Mouse (Mus musculus) embryo, embryonic 11.5 days (tissue): ENCODE measurements around the gene Tcaim.
"Not testable (repeated sequence)": the region's sequence is repeated elsewhere in the genome, so short reads cannot be mapped to it uniquely, and the experiment has no call there.

ENCODE experiments used
- DNase-seq: peaks from one replicate; pipeline ENCODE4 v3.0.0-alpha.2; 2012; ENCODE audit warnings: low read depth, low spot score

Tcaim gene

DNA sequence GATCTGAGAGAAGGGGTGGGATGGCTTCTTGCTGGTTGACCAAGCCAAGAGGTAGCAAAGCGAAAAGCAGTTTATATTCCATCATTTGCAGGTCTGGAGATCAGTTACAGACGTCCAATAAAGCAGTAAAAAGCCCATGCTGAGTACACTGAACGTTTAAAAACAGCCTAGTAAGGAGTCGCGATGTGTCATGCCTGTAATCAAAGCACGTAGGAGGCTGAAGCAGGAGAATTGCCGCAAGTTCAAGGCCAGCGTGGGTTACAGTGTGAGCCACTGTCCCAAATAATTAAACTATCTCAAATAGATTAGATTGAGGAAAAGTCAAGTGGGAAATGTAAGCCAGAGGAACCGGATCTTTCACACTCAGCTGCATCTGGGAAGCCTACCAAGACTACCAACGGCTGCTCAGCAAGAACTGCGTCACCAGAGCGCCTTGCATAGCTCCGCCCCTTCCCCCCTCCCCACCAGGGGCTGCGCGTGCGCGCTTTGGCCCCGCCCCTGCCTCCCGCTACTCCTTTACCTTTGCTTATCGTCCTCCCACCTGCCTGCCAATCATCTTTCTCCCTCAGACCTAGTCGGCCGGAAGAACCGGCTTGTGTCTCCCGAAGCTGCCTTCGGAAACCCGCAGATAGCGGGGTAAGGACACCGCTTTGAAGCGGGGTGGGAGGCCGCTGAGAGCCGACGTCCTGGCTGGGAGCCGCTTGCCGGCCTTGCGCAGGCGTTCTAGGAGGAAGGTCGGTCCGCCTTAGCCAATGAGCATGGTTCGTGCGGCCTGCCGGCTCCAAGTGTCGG is at the start of gene Tcaim:
Gene Tcaim (plus strand): TSS at position 487 of the 792 bp plus-strand sequence.
- peak; percentile 89 for DNase-seq

- no peak for DNase-seq
Observed at GRCm38 (mm10) chr9:122757614-122758013, 47.7 kb upstream of the Tcaim start.

GRCm38 (mm10) chr9:122760111-122760510 is 45.2 kb upstream of the Tcaim start:
- DNase-seq = no peak

DNA sequence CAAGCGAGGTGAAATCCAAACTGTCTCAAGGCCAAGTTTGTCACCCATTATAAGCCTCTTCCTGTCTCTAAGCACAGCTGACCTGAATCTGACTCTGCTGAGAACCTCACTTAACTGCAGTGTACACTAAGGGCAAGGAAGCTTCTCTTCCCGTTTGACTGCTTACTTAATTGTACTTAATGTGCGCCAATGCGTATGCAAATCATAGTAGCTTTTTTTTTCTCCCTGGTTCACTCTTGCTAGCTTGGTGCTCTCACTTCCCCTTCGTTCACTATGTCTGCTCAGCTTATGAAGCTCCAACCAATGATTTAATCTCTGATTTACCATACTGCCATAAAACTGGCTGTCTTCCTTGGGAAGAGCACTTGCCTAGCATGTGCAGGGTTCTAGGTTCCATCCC is 20.1 kb upstream of the Tcaim start:
- DNase-seq = no peak

DNA sequence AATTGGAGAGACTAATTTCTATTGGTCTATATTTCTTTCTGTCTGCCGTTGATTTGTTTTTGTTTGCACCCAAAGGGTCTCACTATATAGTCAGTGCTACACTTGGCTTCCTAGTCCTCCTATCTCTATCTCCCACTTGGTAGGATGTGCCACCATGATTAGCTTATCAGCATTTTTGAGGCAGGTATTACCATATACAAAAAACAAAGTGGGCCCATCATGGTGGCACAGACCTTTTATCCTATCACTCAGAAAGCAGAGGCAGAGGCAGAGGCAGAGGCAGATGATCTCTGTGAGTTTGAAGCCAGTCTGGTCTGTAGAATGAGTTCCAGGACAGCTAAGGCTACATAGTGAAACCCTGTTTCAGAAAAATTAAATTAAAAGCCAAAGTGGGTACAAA is 18.8 kb upstream of the Tcaim start:
- no peak for DNase-seq

- no peak for DNase-seq
Observed at GRCm38 (mm10) chr9:122805845-122806341, 554 bp downstream of the Tcaim start.

- DNase-seq = no peak
Observed at GRCm38 (mm10) chr9:122807186-122807585, 1.8 kb downstream of the Tcaim start.

DNA sequence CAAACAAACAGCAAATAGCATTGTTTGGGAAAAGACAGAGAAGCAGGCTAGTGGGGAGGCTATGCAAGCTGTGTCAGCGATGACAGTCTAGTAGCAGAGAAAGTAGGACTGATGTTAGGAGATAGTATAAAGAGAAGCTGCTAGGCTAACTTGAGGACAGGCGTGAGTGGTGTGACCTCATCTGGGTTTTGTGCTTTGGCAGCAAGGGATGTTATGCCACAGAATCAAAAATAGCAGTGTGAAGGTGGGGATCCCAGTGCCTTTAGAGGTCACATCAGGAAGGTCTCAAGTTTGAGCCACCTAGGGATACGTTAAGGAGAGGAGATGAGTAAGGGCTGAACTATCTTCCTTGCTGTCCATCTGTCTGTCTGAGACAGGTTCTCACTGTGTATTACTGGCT is 4.9 kb downstream of the Tcaim start:
- DNase-seq = no peak

- DNase-seq = no peak
Observed at GRCm38 (mm10) chr9:122812386-122812785, 7.0 kb downstream of the Tcaim start.

DNA sequence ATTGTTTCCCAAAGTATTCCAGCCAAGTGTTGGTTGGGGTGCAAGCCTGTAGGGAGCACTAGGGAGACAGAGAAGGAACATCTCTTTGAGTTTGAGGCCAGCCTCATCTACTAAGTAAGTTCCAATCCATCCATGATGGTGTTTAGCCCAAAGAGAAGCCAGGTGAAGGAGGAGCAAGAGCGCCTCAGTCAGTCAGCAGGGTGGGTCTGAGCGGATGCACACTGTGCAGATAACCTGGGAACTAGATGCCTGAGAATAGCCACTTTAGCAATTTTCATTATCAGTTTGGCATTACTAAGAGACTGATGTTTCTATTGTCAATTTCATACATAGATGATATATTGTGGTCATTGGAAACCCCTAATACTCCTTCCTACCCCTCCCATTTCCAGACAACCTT is 9.4 kb downstream of the Tcaim start:
- DNase-seq = no peak

DNA sequence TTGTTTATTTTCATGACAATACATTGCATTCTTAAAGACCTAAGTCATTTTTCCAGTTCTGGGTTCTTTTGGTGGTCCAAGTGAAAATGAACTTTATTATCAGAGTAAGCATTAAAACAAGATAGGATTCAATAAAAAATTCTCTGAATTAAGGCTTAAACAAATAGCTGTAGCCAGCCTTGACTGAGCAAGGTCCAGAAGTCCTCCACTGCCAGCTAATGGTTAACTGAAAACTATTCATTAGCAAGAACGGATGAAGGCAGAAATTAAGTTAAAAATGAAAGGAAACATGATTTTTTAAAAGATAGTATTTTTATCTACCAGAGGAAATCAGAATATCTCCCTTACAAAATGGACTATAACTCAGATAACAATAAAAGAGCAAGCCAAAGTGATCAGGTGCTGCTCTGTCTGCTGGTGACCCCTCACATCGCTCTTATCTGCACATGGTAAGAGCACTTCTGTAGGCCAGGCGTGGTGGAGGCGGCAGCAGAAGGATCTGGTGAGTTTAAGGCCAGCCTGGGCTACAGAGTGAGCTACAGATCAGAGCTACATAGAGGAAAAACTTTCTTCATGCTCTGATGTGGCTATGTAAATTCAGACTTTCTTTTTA is 10.0 kb downstream of the Tcaim start:
- no peak for DNase-seq

- no peak for DNase-seq
Observed at GRCm38 (mm10) chr9:122823374-122824017, 18.2 kb downstream of the Tcaim start.

DNA sequence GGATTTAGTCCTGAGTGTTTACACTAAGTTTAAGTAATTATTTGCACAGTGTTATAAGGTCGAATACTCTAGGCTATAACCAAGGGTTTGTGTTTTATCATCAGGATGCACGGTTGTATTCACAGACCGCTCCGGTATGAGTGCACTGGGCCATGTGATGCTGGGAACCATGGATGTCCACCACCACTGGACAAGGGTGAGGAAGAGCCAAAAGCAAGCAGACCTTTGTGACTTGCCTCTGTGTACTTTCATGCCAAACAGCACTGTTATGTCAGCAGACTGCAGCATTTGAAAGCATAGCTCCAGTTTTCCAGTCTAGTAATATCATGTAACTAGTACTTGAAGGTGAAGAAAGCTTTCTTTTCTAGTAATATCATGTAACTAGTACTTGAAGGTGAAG is 21.4 kb downstream of the Tcaim start:
- DNase-seq = no peak

DNA sequence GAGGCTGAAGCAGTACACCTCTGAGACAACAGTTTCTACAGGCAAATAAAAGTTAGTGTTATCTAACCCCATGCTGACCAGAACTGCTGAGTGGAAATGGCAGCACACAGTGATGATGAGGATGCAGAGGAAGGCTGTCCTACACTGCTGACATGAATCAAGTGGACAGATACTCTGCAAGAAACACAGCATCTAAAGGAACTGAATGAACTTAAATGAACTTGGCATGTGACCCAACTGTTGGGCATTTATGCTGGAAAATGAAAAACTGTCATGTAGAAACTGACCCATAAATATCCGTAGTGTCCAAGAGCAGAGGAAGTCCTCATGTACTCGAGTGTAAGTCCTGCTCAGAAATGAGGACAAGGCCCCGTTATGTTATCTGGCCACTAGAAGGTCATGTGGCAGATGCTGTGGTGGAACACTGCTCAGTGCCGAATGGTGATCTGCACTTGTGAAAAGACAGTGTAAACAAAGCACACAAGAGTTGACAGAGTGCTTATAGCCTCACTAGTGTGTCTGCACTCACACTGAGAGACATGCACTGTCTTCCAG is 24.6 kb downstream of the Tcaim start:
- DNase-seq = no peak

- no peak for DNase-seq
Observed at GRCm38 (mm10) chr9:122836126-122836525, 30.8 kb downstream of the Tcaim start.

- DNase-seq = no peak
Observed at GRCm38 (mm10) chr9:122836790-122837189, 31.5 kb downstream of the Tcaim start.

GRCm38 (mm10) chr9:122837216-122837615 is 31.9 kb downstream of the Tcaim start:
- DNase-seq = no peak

GRCm38 (mm10) chr9:122837680-122838079 is 32.3 kb downstream of the Tcaim start:
- peak; percentile 26 for DNase-seq

DNA sequence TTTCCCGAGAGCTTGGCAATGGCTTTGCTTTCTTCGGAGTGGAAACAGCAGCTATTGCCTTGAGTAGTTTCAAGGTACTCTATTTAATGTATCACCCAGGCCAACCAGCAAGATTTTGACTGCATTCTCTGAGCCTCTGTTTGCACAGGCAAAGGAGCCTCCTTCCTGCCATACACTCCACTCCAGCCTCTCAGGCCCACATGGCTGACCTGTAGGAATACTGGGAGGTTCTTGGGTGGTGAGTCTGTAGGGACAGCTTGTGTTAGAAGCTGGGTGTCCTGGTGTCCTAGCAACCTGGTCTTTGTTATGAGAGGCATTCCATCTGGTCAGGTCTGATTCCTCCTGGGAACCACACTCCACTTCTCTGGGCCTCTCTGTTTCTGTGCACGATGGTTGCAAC is 38.4 kb downstream of the Tcaim start, which contains the start of gene Gm35549:
Gene Gm35549 (minus strand): TSS at position 276 of the 400 bp plus-strand sequence.
- no peak for DNase-seq

DNA sequence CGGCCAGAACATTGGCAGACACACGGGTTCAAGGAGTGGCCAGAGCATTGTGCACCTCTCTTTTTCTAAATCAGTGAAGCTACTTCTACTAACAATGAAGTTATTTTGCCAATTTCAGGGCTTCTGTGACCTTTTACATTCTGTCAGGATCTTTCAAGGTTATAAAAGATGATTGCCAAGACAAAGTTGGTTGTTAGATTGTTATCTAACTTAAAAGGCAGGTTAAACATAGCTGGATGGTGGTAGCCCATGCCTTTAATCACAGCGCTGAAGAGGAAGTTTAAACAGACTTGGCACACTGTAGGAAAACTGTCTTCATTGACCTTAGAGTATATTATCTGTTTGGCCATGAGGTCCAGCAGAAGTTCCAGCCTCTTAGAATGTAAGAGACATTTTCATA is 40.3 kb downstream of the Tcaim start:
- no peak for DNase-seq

DNA sequence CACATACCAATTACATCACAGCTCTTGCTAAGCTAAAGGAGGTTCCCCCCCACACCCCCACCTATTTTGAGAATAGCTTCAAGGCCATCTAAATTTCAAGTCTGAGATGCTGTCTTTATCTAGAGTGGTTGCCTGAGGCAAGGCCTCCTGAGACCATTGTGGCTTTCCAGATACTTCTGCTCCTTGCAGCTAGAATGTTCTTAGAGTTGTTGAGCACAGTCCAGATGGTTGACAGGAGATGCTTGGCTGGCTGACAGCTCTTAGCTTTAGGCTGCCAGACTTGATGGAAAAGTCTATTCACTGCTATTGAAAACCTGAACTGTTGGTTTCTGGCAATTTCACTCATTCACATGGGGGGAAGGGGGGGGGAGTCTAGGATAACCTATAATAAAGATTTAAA is 40.8 kb downstream of the Tcaim start:
- no peak for DNase-seq

GRCm38 (mm10) chr9:122847811-122848311 is 42.5 kb downstream of the Tcaim start:
- not testable (repeated sequence) for DNase-seq
